Mouse (Mus musculus): Measurements from ENCODE around the gene Slc9a5.

- TF ChIP-seq SIN3A (IDR thresholded peaks at IDR 0.05; ENCODE audit: low read length) (no peak), CTCF (conservative IDR thresholded peaks at IDR 0.05 in 1 of 2, IDR thresholded peaks at IDR 0.05 in 1 of 2; ENCODE audit: low read depth in 2 of 2, low read length in 2 of 2) (no peak)
These were observed 24.4 kb downstream of the Slc9a5 start, which contains the start of gene Plekhg4 for GRCm38 (mm10) chr8:105373032-105373431.
